Mouse (Mus musculus) lung, postnatal 0 days (tissue): ENCODE measurements around the gene Runx2. TPM values are rescaled to one million over a fixed set of nuclear protein-coding genes. Genes with fewer than 3 reads are reported as not detected.

Source experiments
- ATAC-seq: fragments of 200-750 bp; cut with Nextera tagmentation; 2 replicates; pipeline ENCODE4 v1.8.0; 2017; ENCODE audit warnings: moderate library complexity
- DNase-seq: peaks from one replicate; pipeline ENCODE4 v3.0.0-alpha.2; 2016; ENCODE audit warnings: low spot score
- H3K27ac ChIP-seq: fragments of 300-500 bp; sonication (generic); 2 replicates; pipeline ENCODE4 v1.5.1; 2014; ENCODE audit warnings: antibody characterized with exemption, mild to moderate bottlenecking, low read length, mixed read lengths
- H3K27me3 ChIP-seq: fragments of 300-500 bp; sonication (generic); replicated peaks from 2 replicates; pipeline ENCODE4 v1.6.1; 2014; ENCODE audit warnings: low read length, mixed read lengths; ENCODE audit not compliant: insufficient read depth
- H3K36me3 ChIP-seq: fragments of 300-500 bp; sonication (generic); 2 replicates; pipeline ENCODE4 v1.6.1; 2014; ENCODE audit warnings: low read length, mixed read lengths; ENCODE audit not compliant: insufficient read depth
- H3K4me1 ChIP-seq: fragments of 300-500 bp; sonication (generic); 2 replicates; pipeline ENCODE4 v1.6.1; 2014; ENCODE audit warnings: antibody characterized with exemption, low read depth, low read length, mixed read lengths; ENCODE audit not compliant: insufficient read depth
- H3K4me2 ChIP-seq: fragments of 300-500 bp; sonication (generic); replicated peaks from 2 replicates; pipeline ENCODE4 v1.6.1; 2014; ENCODE audit warnings: low read depth, mild to moderate bottlenecking, low read length, moderate library complexity, mixed read lengths
- H3K4me3 ChIP-seq: fragments of 300-500 bp; sonication (generic); 2 replicates; pipeline ENCODE4 v1.5.1; 2014; ENCODE audit warnings: low read depth, low read length
- H3K9ac ChIP-seq: fragments of 300-500 bp; sonication (generic); replicated peaks from 2 replicates; pipeline ENCODE4 v1.6.1; 2014; ENCODE audit warnings: low read depth, mild to moderate bottlenecking
- H3K9me3 ChIP-seq: fragments of 300-500 bp; sonication (generic); 2 replicates; pipeline ENCODE4 v1.6.1; 2016; ENCODE audit warnings: low read length, mixed read lengths
- CTCF ChIP-seq: IDR thresholded peaks from 2 replicates; pipeline ENCODE4 v1.5.1; 2016; ENCODE audit warnings: antibody characterized with exemption, mild to moderate bottlenecking
- EP300 ChIP-seq: IDR thresholded peaks from 2 replicates; pipeline ENCODE4 v1.6.1; 2016; ENCODE audit warnings: antibody characterized with exemption, mild to moderate bottlenecking, control low read depth
- WGBS: fragments of 180-500 bp; shearing (Covaris S2); extraction: QIAGEN DNeasy Blood & Tissue Kit; methylation state at CpG from one replicate; pipeline ENCODE4 v1.1.7; 2014; 5-methylcytosine and 5-hydroxymethylcytosine counted together
- polyA plus RNA-seq: library from polyadenylated mRNA; unstranded; fragments of >200 nt; fragmentation: Nextera tagmentation; extraction: Ambion mirVana; gene quantifications from 2 replicates; pipeline ENCODE4 v1.2.1, GENCODE M21; 2015

Runx2 gene
- polyA plus RNA-seq, 1 experiment from 2014 or later = 1.1 TPM

DNA sequence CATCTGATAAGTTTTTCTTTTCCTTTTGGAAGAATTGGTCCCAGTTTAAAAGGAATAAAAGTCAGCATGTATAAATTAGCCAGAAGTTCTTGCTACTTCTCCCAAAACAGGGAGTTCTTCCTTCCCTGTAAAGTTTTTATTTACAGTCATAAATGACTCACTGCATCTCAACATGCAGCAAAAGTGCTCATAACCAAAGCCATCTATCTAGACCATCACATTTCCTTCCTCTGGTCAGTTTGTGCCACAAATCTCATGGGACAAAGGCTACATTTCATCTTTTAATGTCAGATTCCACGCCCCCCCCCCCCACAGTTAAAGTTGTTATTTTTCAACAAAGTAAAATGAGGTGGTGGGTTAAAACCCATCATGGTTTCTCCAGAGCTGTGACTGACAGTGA, 114.3 kb downstream of the Runx2 start:
- 74% methylated on average over 1 of the region's 1 CpGs for WGBS
- H3K27me3 ChIP-seq = no peaks in the 10 kb centered on the region
- no peak overlapping the region for H3K27ac ChIP-seq
- DNase-seq = no peak
- no peak overlapping the region for H3K4me3 ChIP-seq
- no peak for ATAC-seq
- H3K36me3 ChIP-seq = no peaks in the 10 kb centered on the region
- TF ChIP-seq CTCF = no peak
- no peak for TF ChIP-seq EP300
- H3K4me1 ChIP-seq = no peaks in the 10 kb centered on the region
- H3K9ac ChIP-seq = no peak overlapping the region
- H3K4me2 ChIP-seq = no peak overlapping the region
- no peaks in the 10 kb centered on the region for H3K9me3 ChIP-seq

DNA sequence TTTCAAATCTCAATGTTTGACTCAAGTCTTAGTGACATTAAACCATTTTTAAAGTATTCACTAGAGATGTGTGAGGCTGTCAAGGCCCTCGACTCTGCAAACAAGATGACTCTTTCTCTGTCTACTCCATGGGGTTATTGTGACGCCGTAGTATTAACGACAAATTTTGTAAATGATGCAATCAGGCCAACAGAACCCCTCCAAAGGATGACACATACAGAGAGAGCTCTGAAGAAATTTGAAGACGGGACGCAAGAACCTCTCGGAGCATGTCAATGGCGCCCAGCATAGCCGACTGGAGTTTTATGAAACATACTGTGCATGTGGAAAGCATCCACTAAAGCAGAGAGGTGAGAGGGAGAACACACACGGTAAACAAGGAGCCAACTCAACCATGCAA, 117.5 kb downstream of the Runx2 start:
- Histone ChIP-seq H3K4me1 (no peaks in the 10 kb centered on the region), H3K27me3 (no peaks in the 10 kb centered on the region), H3K9me3 (no peaks in the 10 kb centered on the region), H3K36me3 (no peaks in the 10 kb centered on the region), H3K4me2 (no peak overlapping the region), H3K9ac (no peak overlapping the region), H3K27ac (no peak overlapping the region), H3K4me3 (no peak overlapping the region)
- TF ChIP-seq EP300 (no peak), CTCF (no peak)
- ATAC-seq = no peak
- WGBS = 76% methylated on average over 10 of the region's 10 CpGs
- DNase-seq = no peak

DNA sequence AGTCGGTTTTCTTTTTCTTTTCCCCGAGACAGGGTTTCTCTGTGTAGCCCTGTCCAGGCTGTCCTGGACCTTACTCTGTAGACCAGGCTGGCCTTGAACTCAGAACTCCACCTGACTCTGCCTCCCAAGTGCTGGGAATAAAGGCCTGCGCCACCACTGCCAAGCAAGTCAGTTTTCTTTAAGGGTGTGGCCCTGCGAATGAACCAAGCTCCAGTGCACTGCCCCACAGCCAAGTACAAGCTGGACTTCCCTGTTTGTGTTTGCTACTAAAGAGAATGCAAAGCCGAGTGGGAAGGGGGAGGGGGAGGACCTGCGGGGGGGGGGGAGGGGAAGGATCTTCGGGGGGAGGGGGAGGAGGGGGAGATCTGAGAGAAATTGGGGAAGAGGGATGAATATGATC, 121.0 kb downstream of the Runx2 start:
- no peak overlapping the region for H3K4me2 ChIP-seq
- DNase-seq (no peak), ATAC-seq (no peak)
- no peaks in the 10 kb centered on the region for H3K4me1 ChIP-seq
- H3K4me3 ChIP-seq = no peak overlapping the region
- no peaks in the 10 kb centered on the region for H3K36me3 ChIP-seq
- WGBS = 78% methylated on average over 5 of the region's 7 CpGs
- no peak overlapping the region for H3K27ac ChIP-seq
- H3K27me3 ChIP-seq = no peaks in the 10 kb centered on the region
- no peak overlapping the region for H3K9ac ChIP-seq
- TF ChIP-seq EP300 = no peak
- TF ChIP-seq CTCF = no peak
- H3K9me3 ChIP-seq = no peaks in the 10 kb centered on the region

DNA sequence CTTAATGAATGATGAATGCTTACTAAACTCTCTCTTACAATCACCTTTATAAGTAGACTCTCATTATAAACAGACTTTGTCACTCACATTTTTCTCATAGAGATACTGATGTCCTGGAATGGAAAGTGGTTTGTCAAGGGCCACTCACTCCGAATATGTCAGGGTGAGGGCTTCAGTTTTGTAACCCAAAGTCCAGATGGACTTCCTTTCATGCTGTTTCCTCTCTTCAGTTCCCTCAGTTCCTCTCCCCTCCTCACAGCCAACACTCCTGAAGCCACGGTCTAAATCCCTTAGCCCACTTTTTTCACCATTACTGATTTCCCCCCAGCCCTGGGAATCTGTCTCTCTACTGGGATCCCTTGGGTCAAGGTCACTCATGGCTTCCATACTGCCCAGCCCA, 123.1 kb downstream of the Runx2 start:
- DNase-seq (no peak), ATAC-seq (no peak)
- H3K4me1 ChIP-seq = no peaks in the 10 kb centered on the region
- no peak overlapping the region for H3K9ac ChIP-seq
- TF ChIP-seq EP300 (no peak), CTCF (no peak)
- H3K27me3 ChIP-seq = no peaks in the 10 kb centered on the region
- WGBS = 32% methylated on average over 2 of the region's 2 CpGs
- no peak overlapping the region for H3K4me2 ChIP-seq
- H3K27ac ChIP-seq = no peak overlapping the region
- no peak overlapping the region for H3K4me3 ChIP-seq
- no peaks in the 10 kb centered on the region for H3K9me3 ChIP-seq
- H3K36me3 ChIP-seq = no peaks in the 10 kb centered on the region

DNA sequence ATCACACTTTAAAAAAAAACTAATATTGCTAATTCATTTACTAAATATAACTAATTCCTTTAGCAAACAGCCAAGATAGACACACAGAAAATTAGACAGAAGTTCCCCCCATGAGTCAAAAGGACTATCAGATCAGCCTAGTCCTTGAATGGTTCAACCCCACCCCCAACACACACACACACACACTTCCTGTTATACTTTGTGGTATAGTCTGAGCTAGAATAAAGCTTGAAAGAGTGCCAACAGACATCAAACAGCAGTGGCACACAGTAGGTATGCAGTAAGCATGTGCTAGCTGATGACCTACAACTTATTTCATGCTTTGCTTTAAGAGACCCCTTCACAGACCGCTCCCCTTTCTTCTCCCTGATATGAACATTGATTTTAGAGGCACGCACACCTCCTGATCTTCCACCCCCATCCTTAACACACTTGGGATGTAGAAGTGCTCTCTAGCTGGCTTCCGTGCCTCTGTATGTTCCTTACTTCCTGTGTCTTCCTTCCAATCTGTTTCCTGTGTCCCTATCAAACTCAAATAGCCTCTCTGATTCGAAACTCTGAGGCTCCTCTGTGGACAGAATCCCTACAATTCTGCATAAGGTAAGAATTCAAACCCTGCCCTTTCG, 124.1 kb downstream of the Runx2 start:
- H3K4me1 ChIP-seq = no peaks in the 10 kb centered on the region
- ATAC-seq = no peak
- no peak for TF ChIP-seq CTCF
- TF ChIP-seq EP300 = no peak

DNA sequence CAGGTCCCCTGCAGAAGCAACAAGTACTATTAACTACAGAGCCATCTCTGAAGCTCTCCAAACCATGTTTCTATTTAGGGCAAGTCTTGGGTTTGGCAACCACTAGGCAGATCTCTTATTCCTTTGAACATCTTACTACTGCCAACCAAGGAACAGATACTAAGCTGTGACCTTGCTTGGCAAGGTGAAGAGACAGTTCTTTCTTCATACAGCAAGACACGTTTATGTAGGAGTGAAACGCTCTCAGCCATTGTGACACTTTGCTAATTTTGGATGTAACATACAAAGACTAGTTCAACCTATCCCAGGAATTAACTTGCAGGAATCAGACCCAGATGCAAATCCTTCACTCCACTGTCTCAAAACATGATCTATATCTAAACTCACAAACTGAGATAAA, 126.3 kb downstream of the Runx2 start:
- H3K27ac ChIP-seq = no peak overlapping the region
- TF ChIP-seq CTCF = no peak
- H3K36me3 ChIP-seq = no peaks in the 10 kb centered on the region
- no peak overlapping the region for H3K9ac ChIP-seq
- no peak overlapping the region for H3K4me2 ChIP-seq
- no peaks in the 10 kb centered on the region for H3K4me1 ChIP-seq
- no peak for DNase-seq
- no peaks in the 10 kb centered on the region for H3K9me3 ChIP-seq
- ATAC-seq = no peak
- H3K27me3 ChIP-seq = no peaks in the 10 kb centered on the region
- 68% methylated on average over 2 of the region's 2 CpGs for WGBS
- H3K4me3 ChIP-seq = no peak overlapping the region

More for the DNA sequence above, 124.1 kb downstream of the Runx2 start:
- no peak overlapping the region for H3K4me3 ChIP-seq
- H3K9ac ChIP-seq = no peak overlapping the region
- no peaks in the 10 kb centered on the region for H3K27me3 ChIP-seq
- no peak overlapping the region for H3K4me2 ChIP-seq
- 75% methylated on average over 5 of the region's 5 CpGs for WGBS
- DNase-seq = peak; percentile 11
- H3K27ac ChIP-seq = no peak overlapping the region
- H3K9me3 ChIP-seq = no peaks in the 10 kb centered on the region
- H3K36me3 ChIP-seq = no peaks in the 10 kb centered on the region

DNA sequence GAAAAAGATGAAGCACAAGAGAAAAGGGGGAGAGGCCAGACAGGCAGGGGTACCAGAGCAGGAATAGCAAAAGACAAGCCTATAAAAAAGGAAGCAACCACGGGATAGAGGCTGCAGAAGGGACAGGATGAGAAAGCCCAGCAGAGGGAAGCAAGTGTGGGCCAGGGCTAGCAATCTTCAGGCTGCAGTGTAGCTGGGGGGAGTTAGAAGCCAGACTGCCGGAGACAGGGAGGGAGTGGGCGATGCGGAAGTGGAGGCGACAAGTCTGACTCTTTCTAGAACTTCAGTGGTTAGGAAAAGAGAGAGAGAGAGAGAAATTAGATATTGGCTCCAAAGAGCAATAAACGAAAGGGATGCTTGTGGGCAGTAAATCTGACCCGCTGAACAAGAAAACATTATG, 129.1 kb downstream of the Runx2 start:
- 28% methylated on average over 7 of the region's 7 CpGs for WGBS
- Histone ChIP-seq H3K36me3 (no peaks in the 10 kb centered on the region), H3K9me3 (no peaks in the 10 kb centered on the region), H3K4me1 (no peaks in the 10 kb centered on the region), H3K9ac (no peak overlapping the region), H3K27me3 (no peaks in the 10 kb centered on the region), H3K4me2 (no peak overlapping the region), H3K4me3 (no peak overlapping the region), H3K27ac (no peak overlapping the region)
- TF ChIP-seq EP300 (no peak), CTCF (peak; percentile 10; the same call in 1 of the 2 replicates)
- ATAC-seq = no peak
- DNase-seq = no peak
